Mouse (Mus musculus) heart, embryonic 15.5 days (tissue): Measurements from ENCODE around the gene Wasl. TPM values are rescaled to one million over a fixed set of nuclear protein-coding genes. Genes with fewer than 3 reads are reported as not detected.

Source experiments
- ATAC-seq: fragments of 200-750 bp; cut with Nextera tagmentation; replicated peaks from 2 replicates; pipeline ENCODE4 v1.8.0; 2017; ENCODE audit warnings: low read depth, moderate TSS enrichment; ENCODE audit not compliant: insufficient number of reproducible peaks, insufficient read depth, low FRiP score
- H3K27ac ChIP-seq: fragments of 300-500 bp; sonication (generic); 2 replicates; pipeline ENCODE4 v1.5.1; 2015; ENCODE audit warnings: mild to moderate bottlenecking, inconsistent platforms
- H3K27me3 ChIP-seq: fragments of 300-500 bp; sonication (generic); 2 replicates; pipeline ENCODE4 v1.6.1; 2015; ENCODE audit warnings: inconsistent platforms
- H3K36me3 ChIP-seq: fragments of 300-500 bp; sonication (generic); 2 replicates; pipeline ENCODE4 v1.6.1; 2015; ENCODE audit warnings: mild to moderate bottlenecking, inconsistent platforms
- H3K4me1 ChIP-seq: fragments of 300-500 bp; sonication (generic); replicated peaks from 2 replicates; pipeline ENCODE4 v1.6.1; 2015; ENCODE audit warnings: inconsistent platforms
- H3K4me2 ChIP-seq: fragments of 300-500 bp; sonication (generic); 2 replicates; pipeline ENCODE4 v1.6.1; 2015; ENCODE audit warnings: inconsistent platforms, mild to moderate bottlenecking, moderate library complexity
- H3K4me3 ChIP-seq: fragments of 300-500 bp; sonication (generic); 2 replicates; pipeline ENCODE4 v1.5.1; 2015; ENCODE audit warnings: mild to moderate bottlenecking, inconsistent platforms
- H3K9ac ChIP-seq: fragments of 300-500 bp; sonication (generic); 2 replicates; pipeline ENCODE4 v1.6.1; 2015; ENCODE audit warnings: mild to moderate bottlenecking, inconsistent platforms
- H3K9me3 ChIP-seq: fragments of 300-500 bp; sonication (generic); replicated peaks from 2 replicates; pipeline ENCODE4 v1.6.1; 2016; ENCODE audit warnings: inconsistent platforms
- WGBS: fragments of 180-500 bp; shearing (Covaris S2); methylation state at CpG from one replicate; pipeline ENCODE4 v1.1.7; 2015; ENCODE audit warnings: mixed read lengths; 5-methylcytosine and 5-hydroxymethylcytosine counted together
- polyA plus RNA-seq: library from polyadenylated mRNA; unstranded; fragments of >200 nt; fragmentation: Nextera tagmentation; extraction: Ambion mirVana; gene quantifications from 2 replicates; pipeline ENCODE4 v1.2.1, GENCODE M21; 2015

Wasl gene
- polyA plus RNA-seq, 1 experiment from 2014 or later = 53.3 TPM

DNA sequence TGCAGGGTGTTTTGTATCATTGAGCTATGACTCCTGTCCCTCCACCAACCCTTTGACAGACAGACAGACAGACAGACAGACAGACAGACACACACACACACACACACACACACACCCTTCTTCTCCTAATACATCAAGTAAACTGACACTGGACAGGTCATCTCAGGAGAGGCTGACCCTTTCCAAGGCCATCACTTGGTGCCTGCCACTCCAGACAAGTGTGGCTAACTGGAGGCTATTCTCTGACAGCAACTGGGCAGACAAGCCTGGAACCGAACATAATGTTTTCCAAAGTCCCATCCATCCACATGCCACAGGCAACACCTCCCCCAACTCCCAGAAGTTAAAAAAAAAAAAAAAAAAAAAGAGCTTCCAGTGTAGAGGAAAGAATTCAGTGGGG is 63.1 kb downstream of the Wasl start:
- Histone ChIP-seq H3K4me1 (peaks cover 37% of the 10 kb centered on the region), H3K9ac (no peak overlapping the region)

DNA sequence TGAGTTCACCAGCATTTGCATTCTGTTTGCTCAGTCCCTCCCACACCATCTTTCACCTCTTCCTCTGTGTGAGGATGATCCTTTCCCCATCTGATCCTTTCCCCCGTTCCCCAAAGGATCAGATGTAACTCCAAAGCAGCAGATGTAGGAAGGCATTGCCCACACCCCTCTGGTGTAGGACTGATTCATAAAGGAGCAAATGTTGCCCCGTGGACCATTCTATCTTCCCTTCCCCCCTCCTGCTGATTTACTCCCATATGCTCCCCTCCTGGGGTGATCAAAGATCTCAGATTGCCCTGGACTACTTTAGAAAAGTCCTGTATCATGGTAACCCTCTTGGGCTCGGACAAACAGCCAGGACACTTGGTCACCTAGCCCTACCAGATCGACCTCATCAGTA is 64.1 kb downstream of the Wasl start:
- Histone ChIP-seq H3K4me2 (peak overlapping the region; percentile 66), H3K27me3 (no peaks in the 10 kb centered on the region), H3K4me3 (peak overlapping the region; percentile 50), H3K9me3 (no peaks in the 10 kb centered on the region), H3K4me1 (peaks cover 29% of the 10 kb centered on the region), H3K36me3 (peaks cover 18% of the 10 kb centered on the region), H3K9ac (peak overlapping the region; percentile 64), H3K27ac (peak overlapping the region; percentile 90)
- no peak for ATAC-seq
- WGBS = 58% methylated on average over 4 of the region's 4 CpGs

More for the DNA sequence above, 63.1 kb downstream of the Wasl start:
- Histone ChIP-seq H3K9me3 (no peaks in the 10 kb centered on the region), H3K4me3 (peak overlapping the region; percentile 50), H3K27ac (peak overlapping the region; percentile 90), H3K27me3 (no peaks in the 10 kb centered on the region), H3K4me2 (peak overlapping the region; percentile 66), H3K36me3 (peaks cover 26% of the 10 kb centered on the region)
- 8% methylated on average over 1 of the region's 1 CpGs for WGBS
- ATAC-seq = no peak

DNA sequence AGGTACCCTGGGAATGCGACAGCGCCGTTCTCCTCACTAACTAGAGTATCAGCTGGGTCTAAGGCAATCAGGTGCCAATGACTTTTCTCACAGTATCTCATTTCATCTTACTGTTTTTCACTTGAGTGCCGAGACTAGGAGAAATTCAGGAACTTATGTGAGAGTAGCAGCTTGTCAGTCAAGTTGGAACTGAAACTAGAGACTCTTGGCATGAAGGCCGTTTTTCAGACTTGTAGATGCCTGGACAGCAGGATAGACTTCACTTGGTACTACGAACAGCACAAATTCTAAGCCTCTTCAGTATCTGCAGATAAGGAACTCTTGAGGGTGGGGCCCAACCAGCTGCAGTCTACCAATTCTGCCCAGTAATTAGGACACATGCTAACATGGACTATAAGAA is 64.7 kb downstream of the Wasl start:
- 46% methylated on average over 6 of the region's 6 CpGs for WGBS
- no peak for ATAC-seq
- H3K27me3 ChIP-seq = no peaks in the 10 kb centered on the region
- H3K4me1 ChIP-seq = peaks cover 26% of the 10 kb centered on the region
- H3K9me3 ChIP-seq = no peaks in the 10 kb centered on the region
- peak overlapping the region; percentile 50 for H3K4me3 ChIP-seq
- peaks cover 15% of the 10 kb centered on the region for H3K36me3 ChIP-seq
- H3K27ac ChIP-seq = peak overlapping the region; percentile 90
- peak overlapping the region; percentile 64 for H3K9ac ChIP-seq
- peak overlapping the region; percentile 66 for H3K4me2 ChIP-seq

DNA sequence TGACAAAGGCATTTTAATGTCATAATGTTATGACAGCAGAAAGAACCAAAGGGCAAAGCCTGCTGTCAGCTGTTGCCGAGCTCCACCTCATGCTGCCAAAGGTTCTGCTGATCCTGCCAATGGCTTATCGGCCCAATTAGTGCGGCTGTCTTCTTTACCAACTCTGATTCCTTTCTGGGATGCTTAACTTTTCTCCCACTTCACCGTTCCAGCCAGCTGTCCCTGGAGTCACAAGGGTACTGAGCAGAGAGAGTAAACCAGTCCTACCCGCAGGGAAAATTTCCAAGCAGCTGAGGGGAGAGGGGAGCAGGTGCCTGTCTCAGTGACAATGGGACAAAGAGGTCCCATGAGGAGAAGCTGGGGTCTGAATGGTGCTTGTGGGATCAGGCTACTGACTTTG is 65.2 kb downstream of the Wasl start:
- H3K4me1 ChIP-seq = peaks cover 26% of the 10 kb centered on the region
- H3K36me3 ChIP-seq = peaks cover 10% of the 10 kb centered on the region
- H3K9ac ChIP-seq = peak overlapping the region; percentile 64
- H3K27me3 ChIP-seq = no peaks in the 10 kb centered on the region
- ATAC-seq = no peak
- peak overlapping the region; percentile 50 for H3K4me3 ChIP-seq
- H3K9me3 ChIP-seq = no peaks in the 10 kb centered on the region
- WGBS = 51% methylated on average over 5 of the region's 5 CpGs
- peak overlapping the region; percentile 90 for H3K27ac ChIP-seq
- peak overlapping the region; percentile 66 for H3K4me2 ChIP-seq

DNA sequence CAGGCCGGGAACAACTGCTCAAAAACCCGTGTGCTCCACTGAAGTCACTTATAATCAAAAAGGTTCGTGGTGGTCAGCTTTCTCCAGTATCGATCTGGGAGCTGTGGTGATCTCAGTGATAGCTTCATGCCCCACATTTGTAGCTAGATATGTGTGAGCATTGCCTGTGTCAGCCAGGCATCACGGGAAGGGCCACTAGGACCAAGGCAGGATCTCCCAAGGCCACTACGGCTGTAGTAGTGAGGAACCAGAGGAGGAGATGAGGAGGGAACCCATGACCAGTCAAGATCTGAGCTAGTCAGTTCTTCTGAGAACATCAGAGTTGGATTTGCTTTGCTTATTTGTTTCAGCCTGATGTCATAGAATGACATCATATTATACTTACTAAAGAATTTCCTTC is 65.6 kb downstream of the Wasl start:
- peak overlapping the region; percentile 50 for H3K4me3 ChIP-seq

DNA sequence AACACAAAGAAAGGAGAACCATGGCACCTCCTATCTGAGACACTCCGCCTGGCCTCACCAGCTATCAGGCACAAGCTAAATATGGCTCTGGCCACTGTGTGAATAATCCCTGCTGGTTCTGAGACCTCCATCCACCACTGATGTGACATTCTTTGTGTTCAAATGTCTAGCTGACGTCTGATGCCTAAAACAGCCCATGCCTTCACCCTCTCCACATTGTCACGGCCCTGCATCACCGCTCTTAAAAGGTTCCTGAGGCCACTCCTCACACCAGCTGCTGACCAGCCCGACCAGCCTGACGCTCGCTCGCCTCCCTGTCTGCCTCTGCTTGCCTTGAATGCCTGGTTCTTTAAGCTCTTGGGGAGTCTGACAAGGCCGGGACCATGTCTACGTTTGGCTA is 67.3 kb downstream of the Wasl start, which contains the start of gene Lmod2:
Gene Lmod2 (plus strand): TSS at position 263 of the 400 bp plus-strand sequence.
- H3K36me3 ChIP-seq = no peaks in the 10 kb centered on the region
- H3K27me3 ChIP-seq = no peaks in the 10 kb centered on the region
- ATAC-seq = peak; percentile 92
- 46% methylated on average over 10 of the region's 10 CpGs for WGBS
- peaks cover 25% of the 10 kb centered on the region for H3K4me1 ChIP-seq
- H3K4me2 ChIP-seq = peak within 1 kb of the TSS; percentile 66
- H3K27ac ChIP-seq = peak within 1 kb of the TSS; percentile 90
- H3K9me3 ChIP-seq = no peaks in the 10 kb centered on the region
- peak within 1 kb of the TSS; percentile 50 for H3K4me3 ChIP-seq
- H3K9ac ChIP-seq = peak within 1 kb of the TSS; percentile 64

More for the DNA sequence above, 65.6 kb downstream of the Wasl start:
- Histone ChIP-seq H3K9ac (peak overlapping the region; percentile 64), H3K27ac (peak overlapping the region; percentile 90), H3K9me3 (no peaks in the 10 kb centered on the region), H3K36me3 (peaks cover 6% of the 10 kb centered on the region), H3K4me1 (peaks cover 26% of the 10 kb centered on the region), H3K4me2 (peak overlapping the region; percentile 66), H3K27me3 (no peaks in the 10 kb centered on the region)
- 47% methylated on average over 6 of the region's 6 CpGs for WGBS
- no peak for ATAC-seq

DNA sequence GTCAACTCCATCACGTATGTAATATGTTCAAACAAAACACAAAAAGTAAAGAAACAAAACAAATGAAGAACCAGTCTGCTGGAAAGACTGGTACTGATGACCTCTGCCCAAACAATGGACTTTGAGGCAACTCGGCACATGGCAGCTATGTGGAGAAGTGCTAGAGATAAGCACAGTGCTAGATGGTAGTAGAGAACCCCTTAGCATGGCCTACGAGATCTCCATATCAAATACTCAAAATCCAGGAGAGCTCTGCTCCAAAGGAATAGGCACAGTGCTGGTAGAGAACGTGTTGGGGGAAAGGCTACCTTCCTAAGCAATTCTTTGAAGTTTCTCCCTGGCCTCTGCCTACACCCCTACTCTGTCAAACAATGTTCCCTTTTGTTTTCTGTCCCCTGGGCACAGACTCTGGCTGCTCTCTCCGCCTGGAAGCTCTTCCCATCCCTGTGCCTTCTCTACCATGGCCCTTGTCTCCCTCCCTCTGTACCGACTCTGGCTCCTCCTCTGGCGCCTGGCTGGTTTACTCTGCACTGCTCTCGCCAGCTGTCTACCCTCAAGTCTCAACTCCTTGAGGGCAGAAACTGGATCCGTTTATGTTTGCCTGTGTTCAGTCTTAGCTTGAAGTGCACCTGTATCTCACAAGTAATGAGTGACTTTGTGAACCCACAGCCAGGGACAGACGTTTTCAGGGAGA is 73.1 kb downstream of the Wasl start:
- H3K27me3 ChIP-seq = no peaks in the 10 kb centered on the region
- H3K9me3 ChIP-seq = no peaks in the 10 kb centered on the region
- H3K9ac ChIP-seq = no peak overlapping the region
- no peaks in the 10 kb centered on the region for H3K36me3 ChIP-seq
- H3K4me3 ChIP-seq = no peak overlapping the region
- WGBS = 42% methylated on average over 10 of the region's 10 CpGs
- H3K27ac ChIP-seq = 0 out of 2 replicates have a peak overlapping the region, but pooled peaks have one; percentile 20
- H3K4me2 ChIP-seq = no peak overlapping the region
- H3K4me1 ChIP-seq = peaks cover 21% of the 10 kb centered on the region
- ATAC-seq = no peak

DNA sequence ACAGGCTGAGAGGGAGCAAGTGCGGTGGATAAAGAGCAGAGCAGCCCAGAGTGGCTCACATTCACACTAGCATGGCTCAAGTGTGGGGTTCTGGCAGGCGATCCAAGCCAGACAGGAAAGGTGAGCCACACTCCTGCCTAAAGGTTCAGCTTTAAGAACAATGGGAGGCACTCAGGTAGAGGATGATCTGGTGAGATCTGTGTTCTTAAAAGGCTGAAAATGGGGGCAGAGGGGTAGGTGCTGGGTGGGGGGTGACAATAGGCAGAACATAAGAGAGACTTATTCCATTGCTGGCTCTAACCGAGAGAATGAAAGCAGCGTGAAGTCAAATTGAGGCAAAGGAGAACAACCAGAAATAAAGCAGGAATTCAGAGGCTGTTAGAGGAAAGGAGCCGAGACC is 74.5 kb downstream of the Wasl start:
- H3K27ac ChIP-seq = peak overlapping the region; percentile 38; the same call in 1 of the 2 replicates

DNA sequence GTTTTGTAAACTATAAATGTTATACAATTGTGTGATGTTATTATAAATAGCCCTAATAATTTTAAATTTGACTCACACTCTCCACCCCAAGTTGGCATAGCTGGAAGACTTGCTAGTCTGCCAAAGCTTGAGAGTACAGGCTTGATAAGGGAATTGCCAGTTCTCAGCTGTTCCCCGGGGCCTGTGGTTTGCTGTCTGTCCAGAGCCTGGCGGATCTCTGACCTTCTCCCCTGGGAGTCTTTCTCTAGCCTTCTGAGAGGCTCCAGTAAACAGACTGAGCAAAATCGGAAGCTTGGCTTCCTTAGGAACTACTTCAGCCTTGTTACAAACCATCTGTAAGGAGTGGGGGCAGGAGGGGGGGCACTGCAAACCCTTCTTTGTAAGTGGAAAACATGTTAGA is 77.9 kb downstream of the Wasl start:
- no peak overlapping the region for H3K4me3 ChIP-seq
- H3K9me3 ChIP-seq = no peaks in the 10 kb centered on the region
- WGBS = 7% methylated on average over 3 of the region's 3 CpGs
- no peaks in the 10 kb centered on the region for H3K27me3 ChIP-seq
- H3K36me3 ChIP-seq = no peaks in the 10 kb centered on the region
- peaks cover 38% of the 10 kb centered on the region for H3K4me1 ChIP-seq
- ATAC-seq = peak; percentile 85
- H3K4me2 ChIP-seq = peak overlapping the region; percentile 16; the same call in 1 of the 2 replicates
- no peak overlapping the region for H3K9ac ChIP-seq
- peak overlapping the region; percentile 91 for H3K27ac ChIP-seq

More for the DNA sequence above, 74.5 kb downstream of the Wasl start:
- WGBS = 76% methylated on average over 5 of the region's 5 CpGs
- ATAC-seq = no peak
- Histone ChIP-seq H3K4me1 (peaks cover 33% of the 10 kb centered on the region), H3K9me3 (no peaks in the 10 kb centered on the region), H3K4me3 (no peak overlapping the region), H3K4me2 (no peak overlapping the region), H3K27me3 (no peaks in the 10 kb centered on the region), H3K36me3 (no peaks in the 10 kb centered on the region), H3K9ac (no peak overlapping the region)

DNA sequence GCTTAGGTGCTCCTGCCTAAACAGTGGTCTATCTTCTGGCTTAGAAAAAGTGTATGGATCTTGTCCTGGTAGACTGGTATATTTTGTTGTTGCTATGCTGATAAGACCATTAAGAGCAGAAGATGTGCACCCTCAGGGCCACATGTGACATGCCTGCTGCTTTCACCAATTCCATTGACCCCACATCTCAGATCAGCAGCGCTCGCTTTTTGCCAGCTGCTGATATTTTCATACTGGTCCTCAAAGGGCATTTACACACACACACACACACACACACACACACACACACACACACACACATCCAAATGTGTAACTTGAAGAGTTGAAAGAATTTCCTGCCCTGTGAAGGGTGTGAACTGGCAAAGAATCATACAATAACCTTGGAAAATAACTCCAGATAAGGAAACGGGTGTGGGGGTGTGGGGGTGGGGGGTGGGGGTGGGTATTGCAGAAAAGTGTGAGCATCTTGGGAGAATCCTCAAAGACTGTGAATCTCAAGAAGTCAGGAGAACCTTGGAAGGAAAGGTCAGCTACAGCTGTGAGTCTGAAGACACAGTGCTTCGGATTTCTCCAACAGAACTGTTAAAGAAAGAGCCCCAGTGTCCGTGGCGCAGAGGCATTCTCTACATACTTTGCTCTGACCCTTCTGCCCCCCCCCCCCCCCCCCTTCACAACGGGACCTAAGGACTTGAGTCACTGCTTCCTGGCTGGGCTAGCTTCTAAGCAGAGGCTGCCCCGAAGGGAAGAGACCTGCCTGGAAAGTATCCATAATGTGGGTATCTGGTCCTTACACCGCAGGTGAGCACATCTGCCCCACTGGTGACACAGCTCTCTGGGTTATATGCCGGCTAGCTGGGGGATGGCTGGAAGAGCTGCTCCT is 79.1 kb downstream of the Wasl start:
- H3K4me1 ChIP-seq = peaks cover 34% of the 10 kb centered on the region
- H3K27ac ChIP-seq = peak overlapping the region; percentile 91
- no peak overlapping the region for H3K9ac ChIP-seq
- no peaks in the 10 kb centered on the region for H3K36me3 ChIP-seq
- no peaks in the 10 kb centered on the region for H3K9me3 ChIP-seq
- no peaks in the 10 kb centered on the region for H3K27me3 ChIP-seq
- H3K4me3 ChIP-seq = no peak overlapping the region
- WGBS = 20% methylated on average over 10 of the region's 10 CpGs
- ATAC-seq = peak; percentile 28
- H3K4me2 ChIP-seq = peak overlapping the region; percentile 23; the same call in 1 of the 2 replicates

DNA sequence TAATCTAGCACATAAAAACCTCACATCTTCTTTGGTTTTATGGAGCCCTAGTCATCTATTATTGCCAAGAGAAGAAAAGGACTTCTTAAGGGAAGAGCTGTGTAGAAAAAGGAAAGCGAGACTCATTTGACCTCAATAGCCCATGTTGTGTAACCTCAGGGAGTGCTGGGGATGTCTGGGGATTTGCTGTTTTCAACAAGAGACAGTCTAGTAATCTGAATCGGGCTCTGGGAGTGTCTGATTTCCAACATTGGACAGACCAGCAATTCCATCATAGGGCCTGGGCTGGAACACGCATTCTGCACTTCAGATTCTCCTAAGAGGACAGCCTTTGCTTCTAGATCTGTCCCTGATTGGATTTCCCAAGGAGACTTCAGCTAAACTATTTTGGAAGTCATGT is 81.4 kb downstream of the Wasl start:
- no peaks in the 10 kb centered on the region for H3K27me3 ChIP-seq
- no peaks in the 10 kb centered on the region for H3K9me3 ChIP-seq
- WGBS = 77% methylated on average over 3 of the region's 3 CpGs
- ATAC-seq = no peak
- H3K36me3 ChIP-seq = no peaks in the 10 kb centered on the region
- no peak overlapping the region for H3K4me3 ChIP-seq
- H3K4me1 ChIP-seq = peaks cover 30% of the 10 kb centered on the region
- no peak overlapping the region for H3K4me2 ChIP-seq
- H3K9ac ChIP-seq = no peak overlapping the region
- H3K27ac ChIP-seq = no peak overlapping the region
